Mouse (Mus musculus) kidney, postnatal 0 days (tissue): ENCODE measurements around the gene Mapk13. TPM values are rescaled to one million over a fixed set of nuclear protein-coding genes. Genes with fewer than 3 reads are reported as not detected.

Experiments
- ATAC-seq: fragments of 200-750 bp; cut with Nextera tagmentation; replicated peaks from 2 replicates; pipeline ENCODE4 v1.8.0; 2017; ENCODE audit warnings: low read depth, moderate number of reproducible peaks, moderate TSS enrichment, moderate library complexity; ENCODE audit not compliant: low FRiP score
- DNase-seq: peaks from one replicate; pipeline ENCODE4 v3.0.0-alpha.2; 2016; ENCODE audit warnings: low spot score
- H3K27ac ChIP-seq: fragments of 300-500 bp; sonication (generic); 2 replicates; pipeline ENCODE4 v1.5.1; 2014; ENCODE audit warnings: mild to moderate bottlenecking
- H3K27me3 ChIP-seq: fragments of 300-500 bp; sonication (generic); 2 replicates; pipeline ENCODE4 v1.6.1; 2014; ENCODE audit warnings: low read length, mixed read lengths; ENCODE audit not compliant: insufficient read depth
- H3K36me3 ChIP-seq: fragments of 300-500 bp; sonication (generic); 2 replicates; pipeline ENCODE4 v1.6.1; 2014; ENCODE audit warnings: low read length, mixed read lengths; ENCODE audit not compliant: insufficient read depth
- H3K4me1 ChIP-seq: fragments of 300-500 bp; sonication (generic); replicated peaks from 2 replicates; pipeline ENCODE4 v1.6.1; 2014; ENCODE audit warnings: antibody characterized with exemption, low read length, mixed read lengths; ENCODE audit not compliant: insufficient read depth
- H3K4me2 ChIP-seq: fragments of 300-500 bp; sonication (generic); 2 replicates; pipeline ENCODE4 v1.6.1; 2014; ENCODE audit warnings: mild to moderate bottlenecking, low read length, moderate library complexity, mixed read lengths
- H3K4me3 ChIP-seq: fragments of 300-500 bp; sonication (generic); replicated peaks from 2 replicates; pipeline ENCODE4 v1.5.1; 2014; ENCODE audit warnings: low read depth, low read length
- H3K9ac ChIP-seq: fragments of 300-500 bp; sonication (generic); 2 replicates; pipeline ENCODE4 v1.6.1; 2014; ENCODE audit warnings: low read depth, low read length
- H3K9me3 ChIP-seq: fragments of 300-500 bp; sonication (generic); replicated peaks from 2 replicates; pipeline ENCODE4 v1.6.1; 2016; ENCODE audit warnings: low read length, inconsistent platforms, mixed read lengths
- CTCF ChIP-seq: IDR thresholded peaks from 2 replicates; pipeline ENCODE4 v1.5.1; 2016; ENCODE audit warnings: antibody characterized with exemption, low read depth, mild to moderate bottlenecking, moderate library complexity
- WGBS: fragments of 180-500 bp; shearing (Covaris S2); extraction: QIAGEN DNeasy Blood & Tissue Kit; methylation state at CpG from one replicate; pipeline ENCODE4 v1.1.7; 2014; 5-methylcytosine and 5-hydroxymethylcytosine counted together
- polyA plus RNA-seq: library from polyadenylated mRNA; unstranded; fragments of >200 nt; fragmentation: Nextera tagmentation; extraction: Ambion mirVana; gene quantifications from 2 replicates; pipeline ENCODE4 v1.2.1, GENCODE M21; 2015

Mapk13 gene
- polyA plus RNA-seq, 1 experiment from 2014 or later: 43.5 TPM

GRCm38 (mm10) chr17:28756447-28756846, 12.7 kb upstream of the Mapk13 start:
- Histone ChIP-seq H3K4me1 (no peaks in the 10 kb centered on the region), H3K27ac (no peak overlapping the region), H3K36me3 (no peaks in the 10 kb centered on the region), H3K9me3 (no peaks in the 10 kb centered on the region), H3K4me2 (no peak overlapping the region), H3K27me3 (no peaks in the 10 kb centered on the region), H3K4me3 (no peak overlapping the region), H3K9ac (no peak overlapping the region)
- TF ChIP-seq CTCF: no peak
- DNase-seq (no peak), ATAC-seq (no peak)
- WGBS: 54% methylated on average over 5 of the region's 5 CpGs

GRCm38 (mm10) chr17:28757470-28757869, 11.6 kb upstream of the Mapk13 start:
- Histone ChIP-seq H3K36me3 (no peaks in the 10 kb centered on the region), H3K27ac (no peak overlapping the region), H3K9ac (no peak overlapping the region), H3K27me3 (no peaks in the 10 kb centered on the region), H3K9me3 (no peaks in the 10 kb centered on the region), H3K4me2 (no peak overlapping the region), H3K4me3 (no peak overlapping the region), H3K4me1 (no peaks in the 10 kb centered on the region)
- WGBS: 54% methylated on average over 2 of the region's 2 CpGs
- ATAC-seq (no peak), DNase-seq (no peak)
- TF ChIP-seq CTCF: no peak

- no peaks in the 10 kb centered on the region for H3K9me3 ChIP-seq
- H3K4me1 ChIP-seq: no peaks in the 10 kb centered on the region
- WGBS: 51% methylated on average over 8 of the region's 8 CpGs
- no peak overlapping the region for H3K4me3 ChIP-seq
- no peak overlapping the region for H3K4me2 ChIP-seq
- H3K9ac ChIP-seq: no peak overlapping the region
- no peak for DNase-seq
- no peak overlapping the region for H3K27ac ChIP-seq
- H3K27me3 ChIP-seq: no peaks in the 10 kb centered on the region
- H3K36me3 ChIP-seq: no peaks in the 10 kb centered on the region
- no peak for TF ChIP-seq CTCF
- ATAC-seq: no peak
Measured at GRCm38 (mm10) chr17:28760736-28761312, 8.3 kb upstream of the Mapk13 start.

GRCm38 (mm10) chr17:28761871-28762270, 7.2 kb upstream of the Mapk13 start:
- DNase-seq (peak; percentile 89), ATAC-seq (no peak)
- Histone ChIP-seq H3K27me3 (no peaks in the 10 kb centered on the region), H3K36me3 (no peaks in the 10 kb centered on the region), H3K9ac (no peak overlapping the region), H3K27ac (no peak overlapping the region), H3K4me3 (no peak overlapping the region), H3K4me1 (no peaks in the 10 kb centered on the region), H3K4me2 (no peak overlapping the region), H3K9me3 (no peaks in the 10 kb centered on the region)
- peak; percentile 99 for TF ChIP-seq CTCF
- WGBS: 12% methylated on average over 3 of the region's 3 CpGs

- 0 out of 2 replicates have a peak, but pooled peaks cover 12% of the 10 kb centered on the region for H3K4me1 ChIP-seq
- no peak for TF ChIP-seq CTCF
- ATAC-seq (no peak), DNase-seq (no peak)
- no peak overlapping the region for H3K4me2 ChIP-seq
- no peaks in the 10 kb centered on the region for H3K36me3 ChIP-seq
- H3K9ac ChIP-seq: no peak overlapping the region
- no peak overlapping the region for H3K27ac ChIP-seq
- H3K9me3 ChIP-seq: no peaks in the 10 kb centered on the region
- 49% methylated on average over 3 of the region's 3 CpGs for WGBS
- H3K27me3 ChIP-seq: no peaks in the 10 kb centered on the region
- no peak overlapping the region for H3K4me3 ChIP-seq
Measured at GRCm38 (mm10) chr17:28766203-28766602, 2.9 kb upstream of the Mapk13 start.

GRCm38 (mm10) chr17:28766781-28767515, 2.1 kb upstream of the Mapk13 start:
- WGBS: 70% methylated on average over 11 of the region's 11 CpGs
- H3K36me3 ChIP-seq: no peaks in the 10 kb centered on the region
- H3K4me2 ChIP-seq: no peak overlapping the region
- H3K9me3 ChIP-seq: no peaks in the 10 kb centered on the region
- H3K9ac ChIP-seq: no peak overlapping the region
- no peaks in the 10 kb centered on the region for H3K27me3 ChIP-seq
- 0 out of 2 replicates have a peak, but pooled peaks cover 12% of the 10 kb centered on the region for H3K4me1 ChIP-seq
- H3K4me3 ChIP-seq: no peak overlapping the region
- H3K27ac ChIP-seq: no peak overlapping the region
- no peak for ATAC-seq
- no peak for TF ChIP-seq CTCF
- no peak for DNase-seq
